Mouse (Mus musculus) mouse trophoblast stem cell (cell line): Measurements from ENCODE around the gene Rps6kb2.

Experiments used
- in situ Hi-C, 2 experiments: fragments of 300-500 bp; cut with MseI, MboI; formaldehyde crosslinking; loops; 2 replicates in 1 of 2; 3 replicates in 1 of 2; pipeline ENCODE4 v1.15.1; 2025

Gene Rps6kb2

DNA sequence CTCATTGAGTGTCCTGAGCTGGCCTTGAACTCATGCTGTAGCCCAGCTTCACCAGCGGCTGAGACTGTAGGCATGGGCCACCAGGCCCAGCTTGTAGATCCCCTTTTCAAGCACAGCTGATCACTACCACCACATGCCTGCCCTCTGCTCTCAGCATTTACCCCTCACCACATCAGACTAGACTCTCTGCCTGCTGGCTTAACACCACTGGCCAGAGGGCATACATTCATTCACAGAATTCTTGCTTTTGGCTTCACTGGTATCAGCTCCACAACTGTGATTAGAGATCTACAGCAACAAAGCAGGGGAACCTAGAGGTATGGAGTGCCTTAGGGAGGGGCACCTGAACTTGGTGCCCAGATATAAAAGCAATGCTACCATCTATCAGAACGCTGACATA, 42.7 kb downstream of the Rps6kb2 start:
- in situ Hi-C loops: no loop called here

DNA sequence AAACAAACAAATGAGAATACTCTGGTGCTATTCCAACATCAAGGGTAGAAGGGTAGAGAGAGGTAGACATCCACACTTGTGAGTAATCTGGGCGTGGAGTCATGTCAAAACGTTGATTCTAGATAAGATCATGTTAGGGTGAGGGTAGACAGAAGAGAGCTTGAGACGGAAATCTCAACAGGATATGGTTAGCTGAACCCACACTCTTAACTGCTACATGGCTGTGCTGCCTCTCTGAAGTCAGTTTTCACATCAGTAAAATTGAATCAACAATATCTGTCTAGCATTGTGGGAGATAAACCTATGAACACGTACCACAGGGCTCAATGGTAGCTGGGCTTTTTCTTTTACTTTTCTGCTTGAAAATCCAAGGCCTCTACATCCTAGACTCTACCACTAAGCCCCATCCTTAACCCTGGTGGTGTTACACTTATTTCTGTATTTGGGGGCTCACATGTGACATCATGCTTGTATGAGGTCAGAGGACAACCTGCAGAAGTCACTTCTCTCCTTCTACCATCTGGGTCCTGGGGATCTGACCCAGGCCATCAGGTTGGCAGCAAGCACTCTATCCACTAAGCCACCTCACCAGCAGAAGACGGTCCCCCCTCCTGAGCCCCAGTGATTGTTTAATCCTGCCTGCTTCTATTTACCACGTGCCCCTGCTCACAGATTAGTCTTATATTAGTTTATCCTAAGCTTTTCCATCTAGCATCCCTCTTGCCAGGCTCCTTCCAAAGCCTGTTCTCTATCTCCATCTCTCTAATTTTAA, 43.3 kb downstream of the Rps6kb2 start:
- in situ Hi-C loops: no loop called here

DNA sequence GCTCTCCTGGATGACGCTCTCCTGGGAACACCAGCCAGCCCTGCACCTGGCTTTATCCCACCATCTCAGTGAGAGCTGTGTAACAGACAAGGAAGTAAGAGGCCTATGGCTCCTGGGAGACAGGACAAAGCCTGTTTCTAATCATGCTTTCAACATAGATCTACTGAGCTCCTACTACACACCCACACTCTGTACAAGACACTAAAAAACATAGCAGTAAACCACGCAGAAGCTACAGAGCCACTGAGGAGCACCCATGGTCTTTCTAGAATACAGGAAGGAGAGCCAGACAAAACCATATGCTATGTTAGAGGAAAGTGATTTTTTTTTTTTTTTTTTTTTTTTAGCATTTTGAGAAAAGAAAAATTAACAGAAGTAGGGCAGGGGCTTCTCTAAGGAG, 44.8 kb downstream of the Rps6kb2 start:
- in situ Hi-C loops: no loop called here

DNA sequence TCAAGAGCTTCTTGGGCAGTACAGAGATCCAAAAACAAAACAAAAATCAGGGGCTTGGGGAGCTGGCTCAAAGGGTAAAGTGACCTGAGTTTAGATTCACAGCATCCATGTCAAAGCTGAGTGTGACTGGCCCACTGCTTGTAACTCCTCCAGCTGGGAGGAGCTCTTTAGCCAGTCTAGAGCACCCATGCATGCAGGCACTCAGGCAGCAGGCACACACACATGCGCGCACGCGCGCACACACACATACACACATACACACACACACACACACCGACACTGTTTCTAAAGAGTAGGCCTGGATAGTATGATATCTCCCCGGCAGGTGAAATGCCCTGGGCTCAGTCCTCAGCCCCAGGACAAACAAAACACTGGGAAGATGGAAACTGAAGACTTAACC, 46.1 kb downstream of the Rps6kb2 start:
- in situ Hi-C loops: no loop called here

DNA sequence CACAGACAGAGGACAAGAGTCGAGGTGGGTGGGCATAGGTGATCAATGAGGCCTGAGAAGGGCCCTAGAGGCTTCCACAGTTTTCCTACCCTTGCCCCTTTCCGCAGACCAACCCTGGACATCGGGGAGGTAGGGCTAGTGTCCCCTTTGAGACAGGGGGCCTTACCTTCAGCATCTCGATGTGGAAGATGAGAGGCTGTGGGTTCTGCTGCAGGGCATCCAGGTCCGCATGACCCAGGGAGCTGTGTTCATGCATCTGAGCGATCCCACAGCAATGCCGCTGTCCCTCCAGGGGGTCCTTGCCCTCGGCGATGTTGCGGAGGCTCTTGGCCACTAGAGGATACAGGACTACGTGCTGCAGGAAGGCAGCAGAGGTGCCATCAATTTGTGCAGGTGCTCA, 47.3 kb downstream of the Rps6kb2 start:
- in situ Hi-C loops: no loop called here

DNA sequence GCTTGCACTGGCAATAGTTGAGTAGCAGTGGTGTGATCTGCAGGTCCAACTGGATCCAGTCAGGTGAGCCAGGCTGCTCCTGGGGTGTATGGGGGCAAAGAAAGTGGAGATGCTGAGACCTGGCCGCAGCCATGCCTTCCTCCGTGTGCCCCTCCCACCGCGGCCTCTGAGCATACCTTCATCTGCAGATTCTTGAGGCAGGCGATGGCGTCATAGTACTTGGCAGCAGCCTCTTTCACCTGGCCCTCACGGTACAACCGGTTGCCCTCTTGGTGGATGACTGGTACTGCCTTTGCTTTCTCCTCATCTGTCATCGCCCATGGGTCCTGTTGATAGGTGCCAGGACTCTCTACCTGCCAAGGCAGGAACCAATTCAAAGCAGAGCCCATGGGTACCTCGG, 48.0 kb downstream of the Rps6kb2 start:
- in situ Hi-C loops: no loop called here

DNA sequence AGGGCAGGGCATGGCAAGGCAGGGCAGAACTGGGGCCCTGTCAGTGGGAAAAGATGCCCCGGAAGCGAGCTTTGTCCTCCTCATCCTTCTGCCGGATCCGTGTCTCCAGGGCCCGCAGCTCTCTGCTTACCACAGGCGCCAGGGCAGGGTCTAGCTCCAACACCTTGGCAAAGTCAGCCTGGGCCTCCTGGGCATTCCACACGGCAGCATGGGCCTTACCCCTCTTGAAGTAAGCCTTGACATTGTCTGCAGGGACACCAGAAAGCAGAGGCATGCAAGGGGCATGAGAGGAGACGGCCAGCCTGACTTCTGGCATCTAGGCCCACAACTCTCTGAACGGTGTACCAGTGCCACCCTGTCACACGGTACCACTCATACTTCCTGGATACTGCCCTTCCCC, 48.6 kb downstream of the Rps6kb2 start:
- in situ Hi-C loops: no loop called here

DNA sequence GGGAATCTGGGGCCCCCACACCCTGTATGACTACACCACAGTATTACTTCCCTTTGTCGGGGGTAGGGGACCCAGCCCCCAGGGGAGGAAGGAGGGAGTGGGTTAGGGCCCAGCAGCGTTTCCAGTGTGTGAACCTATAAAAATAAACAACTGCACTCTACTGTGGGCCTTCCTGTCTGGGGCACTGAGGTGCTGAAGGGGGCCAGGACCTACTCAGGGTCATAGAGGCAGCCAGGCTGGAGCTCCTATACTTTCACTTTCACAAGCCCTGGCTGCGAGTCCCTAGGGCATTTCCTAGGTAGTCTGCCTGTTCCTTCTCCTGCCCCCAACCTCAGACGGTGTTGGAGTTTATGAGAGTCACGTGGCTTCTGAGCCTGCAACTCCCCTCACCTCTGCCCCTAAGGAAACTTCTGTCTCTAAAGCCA, 49.3 kb downstream of the Rps6kb2 start:
- in situ Hi-C loops: no loop called here

DNA sequence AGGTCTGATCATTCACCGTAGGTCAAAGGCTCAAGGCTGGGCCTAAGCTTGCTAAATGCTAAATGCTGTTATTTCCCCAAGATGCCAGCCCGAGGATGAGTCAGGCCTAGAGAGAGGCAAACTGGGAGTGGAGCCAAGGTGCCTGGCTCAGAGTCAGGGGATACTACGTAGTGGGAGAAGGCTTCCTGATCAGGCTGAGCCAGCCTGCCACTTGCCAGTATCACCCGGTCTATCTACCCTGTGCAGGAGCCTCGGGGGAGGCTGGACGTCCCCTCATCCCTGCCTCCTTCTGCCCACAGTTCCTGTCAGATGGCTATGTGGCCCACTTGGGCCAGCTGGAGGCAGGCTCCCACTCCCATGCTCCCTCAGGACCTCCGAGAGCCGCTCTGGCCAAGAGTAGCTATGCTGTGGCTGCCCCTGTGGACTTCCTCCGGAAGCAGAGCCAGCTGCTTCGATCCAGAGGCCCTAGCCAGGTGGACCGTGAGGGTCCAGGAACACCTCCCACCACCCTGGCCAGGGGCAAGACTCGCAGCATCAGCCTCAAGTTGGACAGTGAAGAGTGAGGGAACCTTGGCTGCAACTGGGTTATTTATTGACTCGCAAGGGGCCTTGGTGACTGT, 49.9 kb downstream of the Rps6kb2 start:
- in situ Hi-C loops: no loop called here

DNA sequence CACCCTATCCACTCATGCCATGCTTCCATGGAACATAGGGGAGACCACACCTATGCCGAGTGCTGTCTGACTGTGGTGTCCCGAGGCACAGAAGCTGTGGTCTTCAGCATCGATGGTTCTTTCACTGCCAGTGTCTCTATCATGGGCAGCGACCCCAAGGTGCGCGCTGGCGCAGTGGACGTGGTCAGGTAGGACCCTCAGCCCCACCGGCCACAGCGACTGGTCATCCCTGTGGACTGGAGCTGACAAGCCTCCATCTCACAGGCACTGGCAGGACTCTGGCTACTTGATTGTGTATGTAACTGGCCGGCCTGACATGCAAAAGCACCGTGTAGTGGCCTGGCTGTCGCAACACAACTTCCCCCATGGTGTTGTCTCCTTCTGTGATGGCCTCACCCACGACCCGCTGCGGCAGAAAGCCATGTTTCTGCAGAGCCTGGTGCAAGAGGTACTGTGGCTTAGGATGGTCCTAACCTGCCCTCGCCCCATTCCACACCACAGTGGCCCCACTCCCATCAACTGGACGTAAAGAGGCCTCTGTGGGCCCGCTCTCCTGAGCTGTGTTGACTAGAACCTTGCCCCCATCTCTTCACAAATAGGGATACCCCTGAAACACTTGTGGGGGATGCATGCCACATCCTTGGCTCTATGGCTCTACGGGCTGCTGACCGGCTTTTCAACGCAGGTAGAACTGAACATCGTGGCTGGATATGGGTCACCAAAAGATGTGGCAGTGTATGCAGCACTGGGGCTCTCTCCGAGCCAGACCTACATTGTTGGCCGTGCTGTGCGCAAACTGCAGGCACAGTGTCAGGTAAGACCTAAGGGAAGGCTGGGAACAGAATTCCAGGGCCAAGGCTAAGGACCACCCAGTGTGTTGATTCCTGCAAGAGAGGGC, 50.8 kb downstream of the Rps6kb2 start:
- in situ Hi-C loops: no loop called here

DNA sequence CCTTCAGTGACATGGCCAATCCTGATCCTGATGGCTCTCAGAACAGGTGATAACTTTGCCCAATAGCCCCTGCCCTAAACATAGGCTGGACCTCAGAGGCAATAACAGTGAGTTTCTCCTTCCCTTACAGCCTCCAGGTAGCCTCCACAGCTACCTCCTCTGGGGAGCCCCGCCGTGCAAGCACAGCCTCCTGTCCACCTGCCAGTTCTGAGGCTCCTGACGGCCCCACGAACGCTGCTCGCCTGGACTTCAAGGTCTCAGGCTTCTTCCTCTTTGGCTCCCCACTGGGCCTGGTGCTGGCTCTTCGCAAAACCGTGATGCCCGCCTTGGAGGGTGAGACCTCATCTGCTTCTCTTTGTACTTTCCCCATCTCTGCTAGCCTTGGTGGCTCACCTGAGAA, 54.6 kb downstream of the Rps6kb2 start:
- in situ Hi-C loops: no loop called here

DNA sequence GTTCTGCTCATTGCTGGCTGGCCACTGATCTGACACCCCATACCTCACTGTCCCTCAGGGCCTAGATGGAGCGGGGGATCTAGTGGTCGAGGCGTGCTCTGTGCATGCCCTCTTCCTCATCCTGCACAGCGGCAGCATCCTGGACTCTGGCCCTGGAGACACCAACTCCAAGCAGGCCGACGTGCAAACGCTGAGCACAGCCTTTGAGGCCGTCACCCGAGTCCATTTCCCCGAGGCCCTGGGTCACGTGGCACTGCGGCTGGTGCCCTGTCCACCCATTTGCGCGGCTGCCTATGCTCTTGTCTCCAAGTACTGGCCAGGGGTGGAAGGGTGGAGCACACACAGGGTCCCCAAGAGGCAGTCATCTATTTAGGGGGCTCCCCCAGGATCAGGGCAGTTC, 56.5 kb downstream of the Rps6kb2 start:
- in situ Hi-C loops: no loop called here

DNA sequence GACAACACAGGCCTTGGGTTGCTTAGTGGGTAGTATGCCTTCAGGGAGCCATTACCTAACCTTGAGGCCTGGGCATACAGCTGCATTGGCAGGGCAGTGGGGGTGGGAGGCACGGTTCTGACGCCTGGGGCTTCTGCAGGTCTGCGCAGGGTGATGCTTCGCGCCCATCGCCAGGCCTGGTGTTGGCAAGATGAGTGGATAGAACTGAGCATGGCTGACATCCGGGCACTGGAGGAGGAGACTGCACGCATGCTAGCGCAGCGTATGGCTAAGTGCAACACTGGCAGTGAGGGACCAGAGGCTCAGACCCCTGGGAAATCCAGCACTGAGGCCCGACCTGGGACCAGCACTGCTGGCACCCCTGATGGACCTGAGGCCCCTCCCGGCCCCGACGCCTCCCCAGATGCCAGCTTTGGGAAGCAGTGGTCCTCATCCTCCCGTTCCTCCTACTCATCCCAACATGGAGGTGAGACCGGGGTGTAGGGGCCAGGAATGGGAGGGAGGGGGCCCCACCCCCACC, 58.4 kb downstream of the Rps6kb2 start:
- in situ Hi-C loops: no loop called here
